Mouse (Mus musculus) intestine, embryonic 14.5 days (tissue): Measurements from ENCODE around the gene 2410002F23Rik. TPM values are rescaled to one million over a fixed set of nuclear protein-coding genes. Genes with fewer than 3 reads are reported as not detected.
"Not testable (repeated sequence)": the region's sequence is repeated elsewhere in the genome, so short reads cannot be mapped to it uniquely, and the experiment has no call there.

ENCODE experiments used
- ATAC-seq: fragments of 200-750 bp; cut with Nextera tagmentation; replicated peaks from 2 replicates; pipeline ENCODE4 v1.8.0; 2017; ENCODE audit warnings: low read depth, moderate number of reproducible peaks, moderate TSS enrichment, moderate library complexity; ENCODE audit not compliant: low FRiP score, low TSS enrichment
- DNase-seq: peaks from one replicate; pipeline ENCODE4 v3.0.0-alpha.2; 2018; ENCODE audit warnings: low spot score
- H3K27ac ChIP-seq: fragments of 300-500 bp; sonication (generic); 2 replicates; pipeline ENCODE4 v1.5.1; 2014; ENCODE audit warnings: low read depth, mild to moderate bottlenecking, control low read depth
- H3K27me3 ChIP-seq: fragments of 300-500 bp; sonication (generic); replicated peaks from 2 replicates; pipeline ENCODE4 v1.6.1; 2014; ENCODE audit warnings: low read length, control low read depth; ENCODE audit not compliant: control insufficient read depth, insufficient read depth
- H3K36me3 ChIP-seq: fragments of 300-500 bp; sonication (generic); 2 replicates; pipeline ENCODE4 v1.6.1; 2014; ENCODE audit warnings: low read length, control low read depth; ENCODE audit not compliant: control insufficient read depth, insufficient read depth
- H3K4me1 ChIP-seq: fragments of 300-500 bp; sonication (generic); replicated peaks from 2 replicates; pipeline ENCODE4 v1.6.1; 2014; ENCODE audit warnings: low read length, control low read depth, mixed read lengths; ENCODE audit not compliant: control insufficient read depth, insufficient read depth
- H3K4me2 ChIP-seq: fragments of 300-500 bp; sonication (generic); 2 replicates; pipeline ENCODE4 v1.6.1; 2014; ENCODE audit warnings: low read length
- H3K4me3 ChIP-seq: fragments of 300-500 bp; sonication (generic); 2 replicates; pipeline ENCODE4 v1.5.1; 2014; ENCODE audit warnings: low read depth, low read length, control low read depth, mixed read lengths
- H3K9ac ChIP-seq: fragments of 300-500 bp; sonication (generic); 2 replicates; pipeline ENCODE4 v1.6.1; 2014; ENCODE audit warnings: mild to moderate bottlenecking, low read length
- H3K9me3 ChIP-seq: fragments of 300-500 bp; sonication (generic); 2 replicates; pipeline ENCODE4 v1.6.1; 2016; ENCODE audit warnings: low read length, control low read depth; ENCODE audit not compliant: control insufficient read depth
- WGBS: fragments of 180-500 bp; shearing (Covaris S2); extraction: QIAGEN DNeasy Blood & Tissue Kit; methylation state at CpG from one replicate; pipeline ENCODE4 v1.1.7; 2014; 5-methylcytosine and 5-hydroxymethylcytosine counted together
- polyA plus RNA-seq: library from polyadenylated mRNA; unstranded; fragments of >200 nt; fragmentation: Nextera tagmentation; extraction: Ambion mirVana; gene quantifications from 2 replicates; pipeline ENCODE4 v1.2.1, GENCODE M21; 2014

2410002F23Rik gene
- 124 and 129 TPM in 2 replicates for polyA plus RNA-seq

- peak within 1 kb of the TSS; percentile 93 for H3K27ac ChIP-seq
- no peaks in the 10 kb centered on the region for H3K9me3 ChIP-seq
- WGBS, result under 1% methylated on average over 62 of the region's 62 CpGs
- ATAC-seq (peak; percentile 86), DNase-seq (peak; percentile 98)
- H3K4me1 ChIP-seq, result peaks cover 18% of the 10 kb centered on the region
- peak within 1 kb of the TSS; percentile 92 for H3K4me3 ChIP-seq
- no peaks in the 10 kb centered on the region for H3K27me3 ChIP-seq
- peak within 1 kb of the TSS; percentile 98 for H3K9ac ChIP-seq
- peaks cover 34% of the 10 kb centered on the region for H3K36me3 ChIP-seq
- H3K4me2 ChIP-seq, result peak within 1 kb of the TSS; percentile 88
These were observed at the start of gene 2410002F23Rik, which contains the start of gene 1700028J19Rik for GRCm38 (mm10) chr7:44246055-44246983. Gene 2410002F23Rik, plus strand, starts transcription at chr7:44246722. Gene 1700028J19Rik, minus strand, starts transcription at chr7:44246695.

GRCm38 (mm10) chr7:44197891-44198290 lies 48.6 kb upstream of the 2410002F23Rik start, which contains the start of gene Klk1b3:
Gene Klk1b3, plus strand, starts transcription at chr7:44198191.
- no peaks in the 10 kb centered on the region for H3K9me3 ChIP-seq
- 63% methylated on average over 3 of the region's 3 CpGs for WGBS
- H3K4me3 ChIP-seq, result no peak within 1 kb of the TSS
- ATAC-seq (no peak), DNase-seq (peak; percentile 27)
- no peak within 1 kb of the TSS for H3K27ac ChIP-seq
- no peaks in the 10 kb centered on the region for H3K4me1 ChIP-seq
- no peak within 1 kb of the TSS for H3K9ac ChIP-seq
- no peaks in the 10 kb centered on the region for H3K36me3 ChIP-seq
- no peak within 1 kb of the TSS for H3K4me2 ChIP-seq
- no peaks in the 10 kb centered on the region for H3K27me3 ChIP-seq

GRCm38 (mm10) chr7:44207135-44207534 lies 39.4 kb upstream of the 2410002F23Rik start, which contains the start of gene Klk1b4:
Gene Klk1b4, plus strand, starts transcription at chr7:44207435.
- H3K27me3 ChIP-seq, H3K9me3 ChIP-seq, H3K4me3 ChIP-seq, H3K9ac ChIP-seq, DNase-seq, ATAC-seq, H3K4me1 ChIP-seq, H3K4me2 ChIP-seq, H3K27ac ChIP-seq, H3K36me3 ChIP-seq: not testable (repeated sequence)
- WGBS, result 42% methylated on average over 3 of the region's 3 CpGs

GRCm38 (mm10) chr7:44208307-44208706 lies 38.2 kb upstream of the 2410002F23Rik start:
- no peaks in the 10 kb centered on the region for H3K4me1 ChIP-seq
- H3K9ac ChIP-seq, result no peak overlapping the region
- DNase-seq (no peak), ATAC-seq (no peak)
- H3K36me3 ChIP-seq, result no peaks in the 10 kb centered on the region
- WGBS, result 76% methylated on average over 3 of the region's 3 CpGs
- H3K27ac ChIP-seq, result no peak overlapping the region
- H3K27me3 ChIP-seq, result no peaks in the 10 kb centered on the region
- no peaks in the 10 kb centered on the region for H3K9me3 ChIP-seq
- no peak overlapping the region for H3K4me2 ChIP-seq
- H3K4me3 ChIP-seq, result no peak overlapping the region

- H3K4me2 ChIP-seq, result no peak within 1 kb of the TSS
- 86% methylated on average over 1 of the region's 1 CpGs for WGBS
- H3K9me3 ChIP-seq, result no peaks in the 10 kb centered on the region
These were observed 30.9 kb upstream of the 2410002F23Rik start, which contains the start of gene Klk1b5 for GRCm38 (mm10) chr7:44215645-44216044. Gene Klk1b5, plus strand, starts transcription at chr7:44215945.

GRCm38 (mm10) chr7:44221601-44222000 lies 24.9 kb upstream of the 2410002F23Rik start:
- WGBS, result 74% methylated on average over 8 of the region's 10 CpGs
- H3K36me3 ChIP-seq, H3K4me1 ChIP-seq, ATAC-seq, H3K9ac ChIP-seq, DNase-seq, H3K27me3 ChIP-seq, H3K9me3 ChIP-seq, H3K27ac ChIP-seq, H3K4me3 ChIP-seq, H3K4me2 ChIP-seq: not testable (repeated sequence)

More at GRCm38 (mm10) chr7:44215645-44216044, 30.9 kb upstream of the 2410002F23Rik start, which contains the start of gene Klk1b5:
- no peaks in the 10 kb centered on the region for H3K36me3 ChIP-seq
- H3K27me3 ChIP-seq, result no peaks in the 10 kb centered on the region
- H3K4me1 ChIP-seq, result no peaks in the 10 kb centered on the region
- DNase-seq (no peak), ATAC-seq (no peak)
- H3K4me3 ChIP-seq, result no peak within 1 kb of the TSS
- no peak within 1 kb of the TSS for H3K9ac ChIP-seq
- H3K27ac ChIP-seq, result no peak within 1 kb of the TSS

GRCm38 (mm10) chr7:44222335-44222734 lies 24.2 kb upstream of the 2410002F23Rik start:
- WGBS, result 71% methylated on average over 6 of the region's 6 CpGs
- not testable (repeated sequence) for H3K27ac ChIP-seq, ATAC-seq, H3K4me1 ChIP-seq, H3K27me3 ChIP-seq, H3K4me3 ChIP-seq, H3K9ac ChIP-seq, H3K36me3 ChIP-seq, H3K4me2 ChIP-seq, H3K9me3 ChIP-seq, DNase-seq

- Histone ChIP-seq H3K9ac (no peak within 1 kb of the TSS), H3K36me3 (no peaks in the 10 kb centered on the region), H3K4me3 (no peak within 1 kb of the TSS), H3K4me2 (no peak within 1 kb of the TSS), H3K4me1 (no peaks in the 10 kb centered on the region), H3K27ac (no peak within 1 kb of the TSS), H3K9me3 (no peaks in the 10 kb centered on the region), H3K27me3 (no peaks in the 10 kb centered on the region)
- ATAC-seq (no peak), DNase-seq (no peak)
- 33% methylated on average over 1 of the region's 1 CpGs for WGBS
These were observed 21.4 kb upstream of the 2410002F23Rik start, which contains the start of gene Klk1 for GRCm38 (mm10) chr7:44225076-44225475. Gene Klk1, plus strand, starts transcription at chr7:44225360.
